Mouse (Mus musculus) skeletal muscle tissue, adult 2 months (tissue): ENCODE data around the gene Cts6.
"Not testable (repeated sequence)": the region's sequence is repeated elsewhere in the genome, so short reads cannot be mapped to it uniquely, and the experiment has no call there.

Experiments
- DNase-seq: peaks from one replicate; pipeline ENCODE4 v3.0.0-alpha.2; 2012; ENCODE audit warnings: low read depth, low spot score

The Cts6 gene

GRCm38 (mm10) chr13:61203310-61203709 is at the start of gene Cts6:
Gene Cts6 (minus strand): TSS chr13:61203410.
- DNase-seq = no peak

GRCm38 (mm10) chr13:61241076-61241947 is 38.1 kb upstream of the Cts6 start:
- DNase-seq = peak; percentile 9

DNA sequence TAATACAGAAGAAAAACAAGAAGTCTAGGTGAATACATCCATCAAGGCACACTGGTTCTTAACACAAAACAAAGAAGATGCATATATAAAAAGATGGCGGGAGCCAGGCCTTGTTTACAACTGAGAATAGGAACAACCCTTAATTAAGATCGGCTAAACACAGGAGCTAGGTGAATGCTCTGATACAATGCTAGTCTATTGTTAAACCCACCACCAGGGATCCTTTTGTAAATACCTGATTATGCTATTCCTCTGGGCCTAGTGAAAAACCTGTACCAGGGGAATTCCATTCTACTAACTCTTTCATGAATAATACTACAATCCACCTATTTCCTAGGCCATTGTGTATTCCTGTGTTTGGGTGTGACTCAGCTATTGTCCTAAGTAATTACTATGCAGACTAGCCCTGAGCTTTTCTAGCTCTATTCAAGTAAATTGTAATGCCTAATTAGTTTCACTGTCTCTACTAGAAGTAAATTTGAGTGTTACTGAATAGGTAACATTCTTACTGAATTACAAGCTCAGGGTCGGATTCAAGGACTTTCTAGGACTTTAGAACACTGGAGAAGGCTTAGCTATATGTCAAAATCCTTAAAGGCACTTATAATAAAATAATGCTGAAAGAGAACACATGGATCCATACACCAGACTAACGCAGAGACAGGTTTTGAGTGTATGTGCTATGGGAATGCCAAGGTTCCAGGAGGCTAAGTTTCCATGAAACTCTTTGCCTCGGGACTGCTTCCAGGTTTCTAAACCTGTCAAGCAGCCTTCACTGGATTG is 17.9 kb downstream of the Cts6 start:
- DNase-seq = not testable (repeated sequence)

DNA sequence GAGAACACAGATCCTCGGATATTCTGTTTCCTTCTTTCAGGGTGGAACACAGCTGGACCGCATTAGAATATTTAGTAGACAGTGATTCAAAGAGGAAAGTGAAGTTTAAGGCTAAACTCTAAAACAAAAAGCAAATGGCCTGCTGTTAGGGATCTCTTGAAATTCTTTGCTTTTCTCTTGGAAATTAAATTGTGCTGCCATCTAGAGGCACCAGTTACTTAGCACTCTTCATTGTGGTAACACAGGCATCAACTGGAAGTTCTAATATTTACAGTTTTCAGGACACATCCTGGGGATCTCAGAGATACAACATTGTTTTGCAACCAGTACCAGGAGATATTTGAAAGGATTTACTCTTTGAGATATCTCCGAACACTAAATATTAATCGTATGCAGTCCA is 38.6 kb downstream of the Cts6 start:
- no peak for DNase-seq

GRCm38 (mm10) chr13:61164156-61164555 is 39.1 kb downstream of the Cts6 start, which contains the start of gene Ctsr:
Gene Ctsr (minus strand): TSS chr13:61164256.
- no peak for DNase-seq
